Mouse (Mus musculus): Measurements from ENCODE around the gene Gm3512.
"Not testable (repeated sequence)": the region's sequence is repeated elsewhere in the genome, so short reads cannot be mapped to it uniquely, and the experiment has no call there.

Gene Gm3512

GRCm38 (mm10) chr14:7174483-7174971 lies at the start of gene Gm3512:
TSS of gene Gm3512 (minus strand) at chr14:7174533.
- DNase-seq (ENCODE audit: low spot score in 2 of 2), result peak in 1 of 2 experiments; percentile 2

- DNase-seq (ENCODE audit: low spot score in 2 of 2), result peak in 1 of 2 experiments; percentile 0
Measured at GRCm38 (mm10) chr14:7200070-7200469, 25.7 kb upstream of the Gm3512 start.

GRCm38 (mm10) chr14:7194440-7194839 lies 20.1 kb upstream of the Gm3512 start, which contains the start of gene Gm16434:
TSS of gene Gm16434 (minus strand) at chr14:7194540.
- DNase-seq (ENCODE audit: low spot score in 2 of 2), result not testable (repeated sequence)

- not testable (repeated sequence) for DNase-seq (ENCODE audit: low spot score in 2 of 2)
Measured at GRCm38 (mm10) chr14:7125312-7125711, 49.0 kb downstream of the Gm3512 start, which contains the start of gene Gm6676. TSS of gene Gm6676 (minus strand) at chr14:7125412.

- peak in 1 of 2 experiments; percentile 7 for DNase-seq (ENCODE audit: low spot score in 2 of 2)
Measured at GRCm38 (mm10) chr14:7105124-7105802, 69.1 kb downstream of the Gm3512 start.
